In genomic region chr3:137077718-137078599, GRCm38 (mm10) we compare ENCODE assay signal across 27 mouse cellular contexts.
A peak's percentile ranks its signal among the peaks of the same experiment; 100 is the strongest.
DNase-seq lines count a peak whose midpoint lies in the region; ATAC-seq and TF ChIP-seq lines count a peak whose summit lies in the region.
"Had no signal": no experiment of that assay in that cellular context is flagged by ENCODE, and none has a peak within 500 bp of the region (broad histone marks: within the 10 kb centered on the region; RNA-seq: fewer than 3 reads in every experiment).

No protein-coding gene starts in this region.

- H3K4me2 ChIP-seq in forebrain, embryonic 15.5 days (replicated peaks) = no peak overlapping the region
- no peak overlapping the region for H3K4me2 ChIP-seq in forebrain, embryonic 11.5 days (ENCODE audit: low read depth, low read length, severe bottlenecking)
- H3K4me2 ChIP-seq in limb, embryonic 14.5 days (replicated peaks; ENCODE audit: low read depth, low read length, severe bottlenecking) = no peak overlapping the region
- H3K4me2 ChIP-seq: heart, embryonic 13.5 days; hindbrain, embryonic 14.5 days; neural tube, embryonic 12.5 days; stomach, embryonic 15.5 days had no signal

- no peaks in the 10 kb centered on the region for H3K27me3 ChIP-seq in forebrain, embryonic 15.5 days
- H3K27me3 ChIP-seq in forebrain, embryonic 11.5 days (ENCODE audit: control insufficient read depth, insufficient read depth, low read length) = no peaks in the 10 kb centered on the region
- no peaks in the 10 kb centered on the region for H3K27me3 ChIP-seq in limb, embryonic 14.5 days (ENCODE audit: control insufficient read depth, insufficient read depth, low read length)
- H3K27me3 ChIP-seq: heart, embryonic 13.5 days; neural tube, embryonic 12.5 days; stomach, embryonic 15.5 days had no signal

- no peaks in the 10 kb centered on the region for H3K9me3 ChIP-seq in forebrain, embryonic 15.5 days
- H3K9me3 ChIP-seq in forebrain, embryonic 11.5 days (ENCODE audit: control insufficient read depth, low read length) = no peaks in the 10 kb centered on the region
- no peaks in the 10 kb centered on the region for H3K9me3 ChIP-seq in limb, embryonic 14.5 days (ENCODE audit: control insufficient read depth, low read length)
- H3K9me3 ChIP-seq: heart, embryonic 13.5 days; neural tube, embryonic 12.5 days; stomach, embryonic 15.5 days had no signal

- no peak overlapping the region for H3K9ac ChIP-seq in forebrain, embryonic 15.5 days (replicated peaks)
- H3K9ac ChIP-seq in forebrain, embryonic 11.5 days (ENCODE audit: low read length) = no peak overlapping the region
- H3K9ac ChIP-seq in limb, embryonic 14.5 days (ENCODE audit: low read depth, low read length, severe bottlenecking) = no peak overlapping the region
- H3K9ac ChIP-seq: heart, embryonic 13.5 days; hindbrain, embryonic 14.5 days; liver, embryonic 14.5 days; neural tube, embryonic 12.5 days; stomach, embryonic 15.5 days had no signal

- peak overlapping the region; percentile 67 for H3K27ac ChIP-seq in forebrain, embryonic 15.5 days (replicated peaks)
- H3K27ac ChIP-seq in forebrain, embryonic 11.5 days (ENCODE audit: low read depth, low read length) = no peak overlapping the region
- H3K27ac ChIP-seq in limb, embryonic 14.5 days (replicated peaks; ENCODE audit: low read depth, low read length) = no peak overlapping the region
- H3K27ac ChIP-seq: heart, embryonic 13.5 days; hindbrain, embryonic 14.5 days; liver, embryonic 14.5 days; macrophage; neural tube, embryonic 12.5 days; stomach, embryonic 15.5 days had no signal

- 76% methylated on average over 13 of the region's 13 CpGs for WGBS in forebrain, embryonic 15.5 days
- 91% methylated on average over 13 of the region's 13 CpGs for WGBS in forebrain, embryonic 11.5 days
- WGBS in limb, embryonic 14.5 days = 70% methylated on average over 13 of the region's 13 CpGs

- ATAC-seq in forebrain, embryonic 15.5 days (replicated peaks) = peak; percentile 76
- no peak for ATAC-seq in forebrain, embryonic 11.5 days (replicated peaks; ENCODE audit: low FRiP score)
- ATAC-seq in limb, embryonic 14.5 days (ENCODE audit: low FRiP score, low read depth) = peak; percentile 37; the same call in 1 of the 2 replicates
- ATAC-seq: inflammation-experienced regulatory T-cells, adult 6 months; midbrain, embryonic 16.5 days had no signal

- TF ChIP-seq POLR2A in limb, embryonic 14.5 days (IDR thresholded peaks at IDR 0.05; ENCODE audit: borderline replicate concordance, extremely low read depth, insufficient read depth, insufficient read length) = no peak

- no peaks in the 10 kb centered on the region for H3K4me1 ChIP-seq in forebrain, embryonic 15.5 days
- H3K4me1 ChIP-seq in forebrain, embryonic 11.5 days (replicated peaks; ENCODE audit: control insufficient read depth, insufficient read depth, low read length) = no peaks in the 10 kb centered on the region
- no peaks in the 10 kb centered on the region; the same call in 1 of the 2 replicates for H3K4me1 ChIP-seq in limb, embryonic 14.5 days (ENCODE audit: control insufficient read depth, insufficient read depth, low read length)
- H3K4me1 ChIP-seq: heart, embryonic 13.5 days; neural tube, embryonic 12.5 days; stomach, embryonic 15.5 days had no signal

- no peak overlapping the region for H3K4me3 ChIP-seq in forebrain, embryonic 15.5 days
- no peak overlapping the region for H3K4me3 ChIP-seq in forebrain, embryonic 11.5 days (ENCODE audit: low read depth, low read length)
- H3K4me3 ChIP-seq in limb, embryonic 14.5 days (replicated peaks; ENCODE audit: low read length) = no peak overlapping the region
- H3K4me3 ChIP-seq: heart, embryonic 13.5 days; myocyte; neural tube, embryonic 12.5 days; stomach, embryonic 15.5 days had no signal

- no peaks in the 10 kb centered on the region for H3K36me3 ChIP-seq in forebrain, embryonic 15.5 days
- H3K36me3 ChIP-seq in forebrain, embryonic 11.5 days (ENCODE audit: control insufficient read depth, insufficient read depth, low read length) = no peaks in the 10 kb centered on the region
- no peaks in the 10 kb centered on the region for H3K36me3 ChIP-seq in limb, embryonic 14.5 days (ENCODE audit: control insufficient read depth, insufficient read depth, low read length)
- H3K36me3 ChIP-seq: heart, embryonic 13.5 days; neural tube, embryonic 12.5 days; stomach, embryonic 15.5 days had no signal

- DNase-seq in forebrain, embryonic 11.5 days (ENCODE audit: low spot score) = no peak
- peak; percentile 18 for DNase-seq in retina, postnatal 1 day
- DNase-seq in retina, embryonic 14.5 days (ENCODE audit: low spot score) = no peak
- peak; percentile 32 for DNase-seq in limb, embryonic 14.5 days (ENCODE audit: low spot score)
- no peak for DNase-seq in adrenal gland, postnatal 36 days
- DNase-seq: adrenal gland, adult 8-10 months; B cell, adult 2 months; cerebellum, adult 11-12 months; gastrocnemius, postnatal 10 days; heart, postnatal 10 days; kidney, adult 11 months; kidney, postnatal 14 days; layer of hippocampus, adult 9-11 months; liver; lung, adult 2 months; lung, postnatal 10 days; right cerebral cortex, postnatal 25 days had no signal

Comparison
In these comparisons a context has a peak if more than half of its experiments do, and no peak if none do; other contexts are left out.
1. DNase-seq: peak in retina, postnatal 1 day (single experiment) and limb, embryonic 14.5 days (single experiment); none in forebrain, embryonic 11.5 days (single experiment), retina, embryonic 14.5 days (single experiment) and adrenal gland, postnatal 36 days (0 of 2).